Mouse (Mus musculus) limb, embryonic 10.5 days (tissue): ENCODE data around the gene Rnf180. TPM values are rescaled to one million over a fixed set of nuclear protein-coding genes. Genes with fewer than 3 reads are reported as not detected.

Experiments used
- DNase-seq: peaks from one replicate; pipeline ENCODE4 v3.0.0-alpha.2; 2017; ENCODE audit warnings: low spot score
- H3K27ac ChIP-seq: fragments of 300-500 bp; sonication (generic); 2 replicates; pipeline ENCODE4 v1.5.1; 2016; ENCODE audit warnings: mild to moderate bottlenecking
- H3K27me3 ChIP-seq: fragments of 300-500 bp; sonication (generic); 2 replicates; pipeline ENCODE4 v1.6.1; 2016; ENCODE audit warnings: low read depth, mild to moderate bottlenecking; ENCODE audit not compliant: poor library complexity, severe bottlenecking
- H3K36me3 ChIP-seq: fragments of 300-500 bp; sonication (generic); 2 replicates; pipeline ENCODE4 v1.6.1; 2016; ENCODE audit warnings: mild to moderate bottlenecking, moderate library complexity
- H3K4me1 ChIP-seq: fragments of 300-500 bp; sonication (generic); 2 replicates; pipeline ENCODE4 v1.6.1; 2016
- H3K4me3 ChIP-seq: fragments of 300-500 bp; sonication (generic); 2 replicates; pipeline ENCODE4 v1.5.1; 2016; ENCODE audit warnings: mild to moderate bottlenecking, moderate library complexity
- H3K9me3 ChIP-seq: fragments of 300-500 bp; sonication (generic); replicated peaks from 2 replicates; pipeline ENCODE4 v1.6.1; 2016; ENCODE audit warnings: mild to moderate bottlenecking
- WGBS: fragments of 180-500 bp; shearing (Covaris S2); methylation state at CpG from one replicate; pipeline ENCODE4 v1.1.7; 2016; 5-methylcytosine and 5-hydroxymethylcytosine counted together
- polyA plus RNA-seq: library from polyadenylated mRNA; unstranded; fragments of >200 nt; fragmentation: Nextera tagmentation; extraction: Ambion mirVana; gene quantifications from 2 replicates; pipeline ENCODE4 v1.2.1, GENCODE M21; 2016

The Rnf180 gene
- polyA plus RNA-seq, 1 experiment from 2014 or later = 3.8 TPM

GRCm38 (mm10) chr13:105227126-105227525 is 67.5 kb downstream of the Rnf180 start:
- Histone ChIP-seq H3K27me3 (no peaks in the 10 kb centered on the region), H3K4me3 (no peak overlapping the region), H3K4me1 (peaks cover 11% of the 10 kb centered on the region), H3K9me3 (no peaks in the 10 kb centered on the region), H3K27ac (no peak overlapping the region), H3K36me3 (no peaks in the 10 kb centered on the region)
- no peak for DNase-seq
- WGBS = 80% methylated on average over 4 of the region's 4 CpGs

DNA sequence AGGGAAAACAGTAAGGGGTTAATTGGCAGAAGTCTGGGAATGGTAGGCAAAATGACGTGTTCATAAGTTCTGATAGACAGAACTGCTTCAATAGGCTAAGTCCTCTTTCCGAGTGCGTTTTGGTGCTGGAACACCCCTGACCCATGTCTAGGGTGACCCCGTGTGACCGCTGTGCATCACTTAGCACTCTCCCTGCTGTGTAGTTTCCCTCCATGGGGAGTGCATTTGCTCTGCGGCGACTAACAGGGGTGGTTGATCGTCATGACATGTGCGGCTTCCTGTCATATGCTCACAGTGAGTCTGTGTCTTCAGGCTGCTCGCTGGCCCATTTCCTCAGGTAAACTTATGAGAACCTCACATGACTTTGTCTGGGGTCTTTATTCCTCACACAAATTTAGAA is 70.6 kb downstream of the Rnf180 start:
- no peak overlapping the region for H3K4me3 ChIP-seq
- H3K36me3 ChIP-seq = no peaks in the 10 kb centered on the region
- no peak overlapping the region for H3K27ac ChIP-seq
- 66% methylated on average over 10 of the region's 10 CpGs for WGBS
- H3K9me3 ChIP-seq = no peaks in the 10 kb centered on the region
- peaks cover 11% of the 10 kb centered on the region for H3K4me1 ChIP-seq
- no peak for DNase-seq
- no peaks in the 10 kb centered on the region for H3K27me3 ChIP-seq

DNA sequence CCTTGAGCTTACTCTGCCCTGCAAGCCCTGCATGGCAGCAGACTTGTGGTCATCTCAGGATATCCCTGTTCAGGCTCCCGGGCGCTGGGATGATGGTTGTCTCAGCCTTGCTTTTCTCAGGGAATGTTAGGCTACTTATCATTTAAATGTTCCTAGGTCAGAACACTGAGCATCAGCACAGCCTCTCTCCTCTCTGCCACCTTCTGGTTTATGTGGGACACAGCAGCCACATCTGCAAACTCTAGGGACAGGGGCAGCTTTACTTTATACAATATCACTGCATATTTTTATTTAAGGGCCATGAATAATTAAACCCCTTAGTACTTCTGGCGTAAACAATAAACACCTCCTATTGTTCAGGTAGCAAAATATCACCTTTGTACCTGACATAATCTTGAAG is 71.5 kb downstream of the Rnf180 start:
- 80% methylated on average over 3 of the region's 3 CpGs for WGBS
- Histone ChIP-seq H3K27ac (no peak overlapping the region), H3K9me3 (no peaks in the 10 kb centered on the region), H3K36me3 (no peaks in the 10 kb centered on the region), H3K4me1 (peaks cover 11% of the 10 kb centered on the region), H3K27me3 (no peaks in the 10 kb centered on the region), H3K4me3 (no peak overlapping the region)
- no peak for DNase-seq

- DNase-seq = no peak
- H3K27ac ChIP-seq = no peak overlapping the region
- 86% methylated on average over 5 of the region's 5 CpGs for WGBS
- H3K36me3 ChIP-seq = no peaks in the 10 kb centered on the region
- peaks cover 11% of the 10 kb centered on the region for H3K4me1 ChIP-seq
- no peak overlapping the region for H3K4me3 ChIP-seq
- H3K9me3 ChIP-seq = no peaks in the 10 kb centered on the region
- no peaks in the 10 kb centered on the region for H3K27me3 ChIP-seq
Observed at GRCm38 (mm10) chr13:105222016-105222725, 72.4 kb downstream of the Rnf180 start.

DNA sequence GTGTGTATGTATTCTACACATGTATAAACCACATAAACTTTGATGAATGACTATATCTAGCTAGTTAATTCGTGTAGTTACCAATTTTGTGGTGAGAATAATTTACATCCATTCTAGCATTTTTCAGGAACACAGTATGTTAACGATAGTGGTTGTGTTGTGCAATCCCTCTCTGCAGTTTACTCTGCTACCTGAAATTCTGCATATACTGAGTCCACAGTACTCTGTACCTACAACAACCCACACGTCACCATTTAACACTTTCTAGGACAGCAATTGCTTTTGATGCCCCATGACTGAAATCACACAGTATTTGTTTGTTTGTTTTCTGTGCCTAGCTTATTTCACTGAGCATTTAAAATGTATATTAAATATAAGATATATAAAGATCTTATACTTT is 83.9 kb downstream of the Rnf180 start:
- WGBS = 83% methylated on average over 3 of the region's 3 CpGs

GRCm38 (mm10) chr13:105203851-105204250 is 90.8 kb downstream of the Rnf180 start:
- WGBS = 88% methylated on average over 3 of the region's 3 CpGs
- H3K27ac ChIP-seq = no peak overlapping the region

More for the DNA sequence above, 83.9 kb downstream of the Rnf180 start:
- H3K27me3 ChIP-seq = no peaks in the 10 kb centered on the region
- no peaks in the 10 kb centered on the region for H3K36me3 ChIP-seq
- H3K27ac ChIP-seq = no peak overlapping the region
- no peaks in the 10 kb centered on the region for H3K4me1 ChIP-seq
- no peak for DNase-seq
- H3K9me3 ChIP-seq = no peaks in the 10 kb centered on the region
- H3K4me3 ChIP-seq = no peak overlapping the region

GRCm38 (mm10) chr13:105198658-105199057 is 96.0 kb downstream of the Rnf180 start:
- Histone ChIP-seq H3K36me3 (no peaks in the 10 kb centered on the region), H3K27ac (no peak overlapping the region), H3K4me3 (no peak overlapping the region), H3K9me3 (no peaks in the 10 kb centered on the region), H3K27me3 (no peaks in the 10 kb centered on the region), H3K4me1 (no peaks in the 10 kb centered on the region)
- no peak for DNase-seq
- WGBS = 85% methylated on average over 3 of the region's 3 CpGs

More at GRCm38 (mm10) chr13:105203851-105204250, 90.8 kb downstream of the Rnf180 start:
- no peak for DNase-seq
- Histone ChIP-seq H3K36me3 (no peaks in the 10 kb centered on the region), H3K9me3 (no peaks in the 10 kb centered on the region), H3K4me1 (no peaks in the 10 kb centered on the region), H3K27me3 (no peaks in the 10 kb centered on the region), H3K4me3 (no peak overlapping the region)

- no peaks in the 10 kb centered on the region for H3K9me3 ChIP-seq
- H3K27me3 ChIP-seq = no peaks in the 10 kb centered on the region
- 60% methylated on average over 3 of the region's 3 CpGs for WGBS
- no peak for DNase-seq
- H3K4me3 ChIP-seq = no peak overlapping the region
- H3K36me3 ChIP-seq = no peaks in the 10 kb centered on the region
- H3K27ac ChIP-seq = no peak overlapping the region
- H3K4me1 ChIP-seq = no peaks in the 10 kb centered on the region
Observed at GRCm38 (mm10) chr13:105198028-105198427, 96.6 kb downstream of the Rnf180 start.

- DNase-seq = no peak
- Histone ChIP-seq H3K27me3 (no peaks in the 10 kb centered on the region), H3K27ac (no peak overlapping the region), H3K4me1 (no peaks in the 10 kb centered on the region), H3K4me3 (no peak overlapping the region), H3K9me3 (no peaks in the 10 kb centered on the region), H3K36me3 (no peaks in the 10 kb centered on the region)
- WGBS = 76% methylated on average over 7 of the region's 7 CpGs
Observed at GRCm38 (mm10) chr13:105193583-105193982, 101.0 kb downstream of the Rnf180 start.

DNA sequence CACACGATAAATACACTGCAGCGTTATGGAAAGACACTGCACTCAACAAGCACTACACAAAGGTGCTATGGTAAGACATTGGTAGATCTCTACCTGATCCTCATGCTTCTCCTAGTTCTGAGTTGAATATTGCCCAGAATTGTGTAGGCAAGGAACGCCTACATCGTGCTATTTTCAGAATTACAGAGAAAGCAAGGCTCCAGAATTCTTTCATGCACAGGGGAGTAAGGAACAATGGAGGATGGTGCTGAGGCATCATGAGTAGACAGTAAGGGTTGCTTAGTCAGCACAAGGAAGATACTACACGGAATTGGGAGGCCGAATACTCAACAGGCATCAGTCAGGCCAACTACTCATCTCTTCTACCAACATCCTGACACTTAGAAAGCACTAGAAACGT is 105.9 kb downstream of the Rnf180 start:
- WGBS = 91% methylated on average over 7 of the region's 7 CpGs
- H3K4me1 ChIP-seq = no peaks in the 10 kb centered on the region
- H3K9me3 ChIP-seq = no peaks in the 10 kb centered on the region
- no peaks in the 10 kb centered on the region for H3K27me3 ChIP-seq
- DNase-seq = no peak
- H3K4me3 ChIP-seq = no peak overlapping the region
- H3K27ac ChIP-seq = no peak overlapping the region
- no peaks in the 10 kb centered on the region for H3K36me3 ChIP-seq

DNA sequence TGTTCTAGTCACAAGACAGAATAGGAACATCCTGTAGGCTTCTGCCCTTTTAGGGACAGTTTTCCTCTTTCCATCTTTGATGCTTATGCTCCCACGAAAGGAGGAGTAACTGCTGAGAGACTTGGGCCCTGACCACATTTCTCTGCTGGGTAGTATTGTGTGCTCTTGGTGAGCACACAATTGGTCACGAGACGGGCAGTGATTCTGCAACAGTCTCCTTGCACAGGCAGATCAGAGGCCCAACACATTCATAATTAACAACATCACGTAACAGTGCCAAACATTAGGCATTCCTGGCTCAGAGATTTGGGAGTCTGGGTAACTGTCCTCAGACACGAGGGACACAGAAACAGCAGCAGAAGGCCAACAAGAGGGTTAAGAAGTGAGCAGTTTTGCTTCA is 113.8 kb downstream of the Rnf180 start:
- 87% methylated on average over 5 of the region's 5 CpGs for WGBS
- Histone ChIP-seq H3K4me1 (no peaks in the 10 kb centered on the region), H3K36me3 (no peaks in the 10 kb centered on the region)

DNA sequence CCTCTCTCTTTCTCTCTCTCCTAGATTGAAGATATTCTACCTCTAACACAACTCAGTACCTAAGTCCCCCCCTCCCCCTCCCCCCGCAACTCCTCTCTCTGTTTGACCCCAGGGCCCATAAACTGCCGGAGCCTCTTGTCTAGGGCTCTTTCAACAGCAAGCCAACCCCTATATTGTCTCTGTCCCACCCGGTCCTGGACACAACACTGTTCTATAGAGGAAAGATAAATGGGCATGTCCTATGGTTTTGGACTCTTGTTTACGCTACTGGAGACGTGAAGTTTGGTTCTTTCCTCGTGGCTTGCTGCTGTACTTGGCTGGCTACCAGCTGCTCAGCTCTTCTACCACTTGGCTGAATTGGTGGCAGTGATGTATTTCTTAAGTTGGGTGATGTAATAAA is 129.2 kb downstream of the Rnf180 start:
- H3K27ac ChIP-seq = no peak overlapping the region
- no peaks in the 10 kb centered on the region for H3K9me3 ChIP-seq
- no peaks in the 10 kb centered on the region for H3K27me3 ChIP-seq
- no peak overlapping the region for H3K4me3 ChIP-seq
- H3K36me3 ChIP-seq = no peaks in the 10 kb centered on the region
- H3K4me1 ChIP-seq = no peaks in the 10 kb centered on the region
- no peak for DNase-seq
- WGBS = 85% methylated on average over 5 of the region's 6 CpGs

More for the DNA sequence above, 113.8 kb downstream of the Rnf180 start:
- Histone ChIP-seq H3K27me3 (no peaks in the 10 kb centered on the region), H3K9me3 (no peaks in the 10 kb centered on the region), H3K27ac (no peak overlapping the region), H3K4me3 (no peak overlapping the region)
- no peak for DNase-seq

GRCm38 (mm10) chr13:105153955-105154354 is 140.7 kb downstream of the Rnf180 start:
- no peaks in the 10 kb centered on the region for H3K9me3 ChIP-seq
- no peak for DNase-seq

DNA sequence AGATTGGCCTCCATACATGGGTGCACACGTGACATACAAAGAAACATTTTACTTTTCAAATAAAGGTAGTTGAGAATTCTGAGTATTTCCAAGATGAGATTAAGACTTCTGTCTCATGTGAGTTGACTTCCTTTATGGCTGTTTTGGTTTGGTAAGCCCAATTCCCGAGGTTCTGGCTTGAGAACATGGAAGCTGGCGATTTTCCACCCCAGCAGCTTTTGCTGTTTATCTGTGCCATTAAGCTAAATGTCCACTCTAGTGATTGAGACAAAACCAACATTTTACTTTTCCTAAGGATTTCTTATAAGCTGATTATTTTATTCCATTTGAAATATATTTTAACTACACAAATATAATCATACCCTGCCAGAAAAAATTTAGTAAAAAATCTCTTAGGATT is 144.6 kb downstream of the Rnf180 start:
- H3K4me3 ChIP-seq = no peak overlapping the region
- H3K36me3 ChIP-seq = no peaks in the 10 kb centered on the region
- H3K4me1 ChIP-seq = no peaks in the 10 kb centered on the region
- no peak overlapping the region for H3K27ac ChIP-seq
- no peak for DNase-seq
- no peaks in the 10 kb centered on the region for H3K27me3 ChIP-seq
- H3K9me3 ChIP-seq = no peaks in the 10 kb centered on the region
- WGBS = 89% methylated on average over 3 of the region's 3 CpGs

More at GRCm38 (mm10) chr13:105153955-105154354, 140.7 kb downstream of the Rnf180 start:
- no peaks in the 10 kb centered on the region for H3K27me3 ChIP-seq
- H3K36me3 ChIP-seq = no peaks in the 10 kb centered on the region
- no peak overlapping the region for H3K27ac ChIP-seq
- WGBS = 54% methylated on average over 4 of the region's 4 CpGs
- H3K4me1 ChIP-seq = no peaks in the 10 kb centered on the region
- no peak overlapping the region for H3K4me3 ChIP-seq
